In genomic region chr8:121393111-121393510, GRCm38 (mm10) we compare ENCODE assay signal across 8 mouse cellular contexts.
DNase-seq lines count a peak whose midpoint lies in the region.

No protein-coding gene starts in this region.

- DNase-seq in heart, adult 18-20 months, result peak; percentile 38 to 61
- DNase-seq in heart, adult 9 months (ENCODE audit: low spot score in 2 of 2), result no peak
- DNase-seq in A20 (ENCODE audit: low read depth, low spot score), result peak; percentile 52
- peak; percentile 76 for DNase-seq in adrenal gland, postnatal 10 days
- peak; percentile 64 for DNase-seq in heart, postnatal 4 days
- DNase-seq in lung, postnatal 25 days (ENCODE audit: low spot score), result peak; percentile 23
- no peak for DNase-seq in thymus, postnatal 0 days (ENCODE audit: low spot score)
- DNase-seq in urinary bladder, postnatal 10 days (ENCODE audit: low spot score), result no peak

Comparison
In these comparisons a context has a peak if more than half of its experiments do, and no peak if none do; other contexts are left out.
1. DNase-seq: peak in heart, adult 18-20 months (2 of 2), A20 (single experiment), adrenal gland, postnatal 10 days (single experiment), heart, postnatal 4 days (single experiment) and lung, postnatal 25 days (single experiment); none in heart, adult 9 months (0 of 2), thymus, postnatal 0 days (single experiment) and urinary bladder, postnatal 10 days (single experiment).